Mouse (Mus musculus) ES-E14 (cell line): ENCODE measurements around the gene Nono.

Source experiments
- CHD2 ChIP-seq: IDR thresholded peaks from 2 replicates; pipeline ENCODE4 v1.6.1; 2014; ENCODE audit warnings: mild to moderate bottlenecking, low read depth, low read length, inconsistent platforms
- MAFK ChIP-seq: IDR thresholded peaks from 2 replicates; pipeline ENCODE4 v1.6.1; 2014; ENCODE audit warnings: mild to moderate bottlenecking, low read depth, low read length, inconsistent platforms; ENCODE audit not compliant: insufficient read depth
- ZC3H11A ChIP-seq: IDR thresholded peaks from 2 replicates; pipeline ENCODE4 v1.6.1; 2012; ENCODE audit warnings: low read depth, mild to moderate bottlenecking, inconsistent platforms, low read length, borderline replicate concordance
- ZNF384 ChIP-seq: IDR thresholded peaks from 2 replicates; pipeline ENCODE4 v1.6.1; 2012; ENCODE audit warnings: low read depth, low read length, inconsistent platforms

GRCm38 (mm10) chrX:101394341-101394740, 34.8 kb upstream of the Nono start:
- no peak for TF ChIP-seq MAFK
- no peak for TF ChIP-seq ZC3H11A
- TF ChIP-seq ZNF384: no peak
- no peak for TF ChIP-seq CHD2
